Mouse (Mus musculus) CH12.LX (cell line): Measurements from ENCODE around the gene Rars2. TPM values are rescaled to one million over a fixed set of nuclear protein-coding genes. Genes with fewer than 3 reads are reported as not detected.

Experiments used
- DNase-seq: peaks from one replicate; pipeline ENCODE4 v3.0.0-alpha.2; 2013; ENCODE audit errors: extremely low read depth
- H3K27ac ChIP-seq: 2 replicates; pipeline ENCODE4 v1.5.1; 2012; ENCODE audit warnings: low read depth, mild to moderate bottlenecking, control low read depth, moderate library complexity; ENCODE audit not compliant: insufficient read depth
- H3K27me3 ChIP-seq: replicated peaks from 2 replicates; pipeline ENCODE3; 2012; ENCODE audit warnings: inconsistent platforms
- H3K36me3 ChIP-seq, 2 experiments: replicated peaks in 1 of 2; 2 replicates each; pipeline versions ENCODE3 to v1.6.1; 2012; ENCODE audit warnings: inconsistent platforms in 1 of 2, low read length in 1 of 2, mild to moderate bottlenecking in 1 of 2, mixed read lengths in 1 of 2, moderate library complexity in 1 of 2; ENCODE audit not compliant: control insufficient read depth in 1 of 2, insufficient read depth in 1 of 2
- H3K4me1 ChIP-seq, 2 experiments: 2 replicates each; pipeline ENCODE4 v1.6.1; 2012; ENCODE audit warnings: inconsistent platforms in 1 of 2, moderate library complexity in 1 of 2; ENCODE audit not compliant: insufficient read depth in 2 of 2, control insufficient read depth in 1 of 2
- H3K4me2 ChIP-seq: 2 replicates; pipeline ENCODE4 v1.6.1; 2012; ENCODE audit warnings: low read depth, mild to moderate bottlenecking, control low read depth; ENCODE audit not compliant: poor library complexity, insufficient read depth, severe bottlenecking
- H3K4me3 ChIP-seq, 3 experiments: fragments of 150-350 bp in 1 of 3; sonication (generic) in 1 of 3; replicated peaks in 1 of 3; 2 replicates each; pipeline versions ENCODE3 to v1.5.1; 2011 to 2012; ENCODE audit warnings: low read depth in 2 of 3, low read length in 2 of 3, mild to moderate bottlenecking in 2 of 3, moderate library complexity in 2 of 3, control low read depth in 1 of 3, improper control_type of control experiment in 1 of 3, inconsistent platforms in 1 of 3, mixed read lengths in 1 of 3; ENCODE audit not compliant: poor library complexity in 1 of 3
- H3K79me2 ChIP-seq: replicated peaks from 2 replicates; pipeline ENCODE4 v1.6.1; 2012; ENCODE audit warnings: mild to moderate bottlenecking, moderate library complexity; ENCODE audit not compliant: control insufficient read depth, poor library complexity, insufficient read depth, severe bottlenecking; ENCODE audit errors: extremely low read depth
- H3K9ac ChIP-seq: 2 replicates; pipeline ENCODE4 v1.6.1; 2012; ENCODE audit warnings: low read depth, mild to moderate bottlenecking, control low read depth, moderate library complexity; ENCODE audit not compliant: insufficient read depth
- H3K9me3 ChIP-seq: replicated peaks from 2 replicates; pipeline ENCODE3; 2012; ENCODE audit warnings: low read length, inconsistent platforms, mixed read lengths
- BHLHE40 ChIP-seq: IDR thresholded peaks from 2 replicates; pipeline ENCODE4 v1.6.1; 2011; ENCODE audit warnings: mild to moderate bottlenecking, low read depth, low read length, improper control_type of control experiment
- CHD2 ChIP-seq: IDR thresholded peaks from 2 replicates; pipeline ENCODE4 v1.6.1; 2011; ENCODE audit warnings: low read length, improper control_type of control experiment
- ETS1 ChIP-seq: conservative IDR thresholded peaks from 2 replicates; pipeline ENCODE4 v1.6.1; 2012; ENCODE audit warnings: low read depth, mild to moderate bottlenecking, inconsistent platforms, low read length, improper control_type of control experiment, moderate library complexity
- GABPA ChIP-seq: IDR thresholded peaks from 2 replicates; pipeline ENCODE4 v1.6.1; 2012; ENCODE audit warnings: low read depth, low read length, improper control_type of control experiment, inconsistent platforms; ENCODE audit not compliant: insufficient replicate concordance
- JUND ChIP-seq: conservative IDR thresholded peaks from 2 replicates; pipeline ENCODE4 v1.6.1; 2011; ENCODE audit warnings: low read depth, low read length, improper control_type of control experiment
- MAX ChIP-seq: IDR thresholded peaks from 2 replicates; pipeline ENCODE4 v1.6.1; 2011; ENCODE audit warnings: low read length, improper control_type of control experiment
- MEF2A ChIP-seq: IDR thresholded peaks from 2 replicates; pipeline ENCODE4 v1.6.1; 2014; ENCODE audit warnings: low read depth, mild to moderate bottlenecking, inconsistent platforms, low read length, improper control_type of control experiment, borderline replicate concordance
- MYC ChIP-seq: IDR thresholded peaks from 2 replicates; pipeline ENCODE4 v1.6.1; 2011; ENCODE audit warnings: low read depth, mild to moderate bottlenecking, improper control_type of control experiment, low read length
- NELFE ChIP-seq: IDR thresholded peaks from 2 replicates; pipeline ENCODE4 v1.6.1; 2011; ENCODE audit warnings: low read depth, low read length, improper control_type of control experiment
- NRF1 ChIP-seq: IDR thresholded peaks from 2 replicates; pipeline ENCODE4 v1.6.1; 2014; ENCODE audit warnings: low read depth, mild to moderate bottlenecking, inconsistent platforms, low read length, improper control_type of control experiment, moderate library complexity
- PAX5 ChIP-seq: IDR thresholded peaks from 2 replicates; pipeline ENCODE4 v1.6.1; 2012; ENCODE audit warnings: low read length, inconsistent platforms, mixed read lengths
- POLR2A ChIP-seq: IDR thresholded peaks from 2 replicates; pipeline ENCODE4 v1.6.1; 2011; ENCODE audit warnings: low read depth, mild to moderate bottlenecking, improper control_type of control experiment, low read length
- POLR2AphosphoS2 ChIP-seq: IDR thresholded peaks from 2 replicates; pipeline ENCODE4 v1.6.1; 2011; ENCODE audit warnings: low read depth, low read length, improper control_type of control experiment
- RAD21 ChIP-seq: IDR thresholded peaks from 2 replicates; pipeline ENCODE4 v1.6.1; 2011; ENCODE audit warnings: low read depth, mild to moderate bottlenecking, low read length, improper control_type of control experiment, moderate library complexity
- RCOR1 ChIP-seq: conservative IDR thresholded peaks from 2 replicates; pipeline ENCODE4 v1.6.1; 2012; ENCODE audit warnings: low read depth, mild to moderate bottlenecking, inconsistent platforms, low read length, improper control_type of control experiment
- SIN3A ChIP-seq: IDR thresholded peaks from 2 replicates; pipeline ENCODE4 v1.6.1; 2012; ENCODE audit warnings: low read length, improper control_type of control experiment, inconsistent platforms
- TBP ChIP-seq: conservative IDR thresholded peaks from 2 replicates; pipeline ENCODE4 v1.6.1; 2011; ENCODE audit warnings: low read depth, low read length, improper control_type of control experiment
- USF1 ChIP-seq: IDR thresholded peaks from 2 replicates; pipeline ENCODE4 v1.6.1; 2014; ENCODE audit warnings: low read depth, mild to moderate bottlenecking, inconsistent platforms, low read length, improper control_type of control experiment
- USF2 ChIP-seq: conservative IDR thresholded peaks from 2 replicates; pipeline ENCODE4 v1.6.1; 2011; ENCODE audit warnings: low read depth, low read length, improper control_type of control experiment
- dilution Hi-C: fragments of 300-500 bp; cut with MboI; formaldehyde crosslinking; loops from 2 replicates; pipeline ENCODE4 v1.14.3; 2020; ENCODE audit warnings: low sequenced_read_pairs; ENCODE audit not compliant: extremely low pct_unique_long_range_greater_than_20kb, extremely low pct_ligation_motif_present
- in situ Hi-C: fragments of 300-500 bp; cut with MboI; formaldehyde crosslinking; loops from 3 replicates; pipeline ENCODE4 v1.14.3; 2019; ENCODE audit warnings: low sequenced_read_pairs, low pct_ligation_motif_present, low pct_unique_long_range_greater_than_20kb, mixed read lengths
- polyA plus RNA-seq: library from polyadenylated mRNA; unstranded; fragments of >175 nt; gene quantifications from 2 replicates; pipeline ENCODE4 v1.2.1, GENCODE M21; 2012; ENCODE audit warnings: low read depth; ENCODE audit not compliant: insufficient read length
- total RNA-seq, 2 experiments: library from RNA; depleted of rRNA; stranded (reverse); fragments of 300-350 nt in 1 of 2; fragments of >200 nt in 1 of 2; gene quantifications; 2 replicates each; pipeline ENCODE4 v1.2.3; 2012 to 2014

Rars2 gene
- total and polyA plus RNA-seq, 3 experiments, result 45.4 to 72.6 (median 61.4) TPM

GRCm38 (mm10) chr4:34581990-34582389, 32.8 kb upstream of the Rars2 start:
- Histone ChIP-seq H3K4me1 (no peaks in the 10 kb centered on the region), H3K27ac (no peak overlapping the region), H3K36me3 (peaks cover 61 to 86% of the 10 kb centered on the region in 2 experiments), H3K9ac (no peak overlapping the region), H3K4me2 (no peak overlapping the region), H3K27me3 (no peaks in the 10 kb centered on the region), H3K79me2 (no peaks in the 10 kb centered on the region), H3K9me3 (no peaks in the 10 kb centered on the region), H3K4me3 (no peak overlapping the region)
- dilution Hi-C loops (no loop called here), in situ Hi-C loops (no loop called here)
- TF ChIP-seq CHD2 (no peak), POLR2A (no peak), USF1 (no peak), POLR2AphosphoS2 (no peak), TBP (no peak), NELFE (no peak), MEF2A (no peak), RAD21 (no peak), GABPA (no peak), USF2 (no peak), MYC (no peak), RCOR1 (no peak), BHLHE40 (no peak), PAX5 (no peak), MAX (no peak), ETS1 (no peak), JUND (no peak)
- no peak for DNase-seq

DNA sequence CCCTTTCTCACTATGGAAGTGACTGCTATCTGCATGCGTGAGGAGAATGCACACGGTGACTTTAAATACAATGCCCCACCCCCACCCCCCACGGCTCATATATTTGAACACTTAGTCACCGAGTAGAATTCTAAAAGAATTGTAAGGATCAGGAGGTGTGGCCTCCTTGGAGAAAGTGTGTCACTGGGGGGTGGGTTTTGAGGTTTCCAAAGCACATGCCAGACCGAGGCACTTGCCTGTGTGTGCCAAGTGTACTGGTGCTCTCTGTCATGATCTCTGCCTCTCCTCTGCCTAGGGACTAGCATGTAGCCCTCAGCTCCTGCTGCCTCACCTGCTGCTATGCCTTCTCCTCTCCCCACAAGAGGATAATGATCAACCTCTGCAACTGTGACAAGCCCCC, 32.3 kb upstream of the Rars2 start:
- dilution Hi-C loops, result no loop called here
- peaks cover 60 to 86% of the 10 kb centered on the region in 2 experiments for H3K36me3 ChIP-seq
- DNase-seq, result no peak

More for the DNA sequence above, 32.3 kb upstream of the Rars2 start:
- H3K27me3 ChIP-seq, result no peaks in the 10 kb centered on the region
- in situ Hi-C loops, result no loop called here
- no peak overlapping the region for H3K4me2 ChIP-seq
- TF ChIP-seq MYC (no peak), NRF1 (no peak), SIN3A (no peak), NELFE (no peak), RAD21 (no peak)
- no peaks in the 10 kb centered on the region for H3K79me2 ChIP-seq
- no peak overlapping the region for H3K27ac ChIP-seq
- no peaks in the 10 kb centered on the region for H3K9me3 ChIP-seq
- no peak overlapping the region for H3K4me3 ChIP-seq
- no peaks in the 10 kb centered on the region for H3K4me1 ChIP-seq
- no peak overlapping the region for H3K9ac ChIP-seq
